Mouse (Mus musculus) liver, adult 2 months (tissue): ENCODE measurements around the gene Nfia.

Source experiments
- CTCF ChIP-seq: fragments of 200-500 bp; IDR thresholded peaks from 2 replicates; pipeline ENCODE4 v1.5.1; 2011; ENCODE audit warnings: low read depth, low read length, control low read depth
- POLR2A ChIP-seq: fragments of 200-500 bp; IDR thresholded peaks from 2 replicates; pipeline ENCODE4 v1.6.1; 2011; ENCODE audit warnings: low read length, control low read depth; ENCODE audit not compliant: insufficient read depth; ENCODE audit errors: extremely low read depth

DNA sequence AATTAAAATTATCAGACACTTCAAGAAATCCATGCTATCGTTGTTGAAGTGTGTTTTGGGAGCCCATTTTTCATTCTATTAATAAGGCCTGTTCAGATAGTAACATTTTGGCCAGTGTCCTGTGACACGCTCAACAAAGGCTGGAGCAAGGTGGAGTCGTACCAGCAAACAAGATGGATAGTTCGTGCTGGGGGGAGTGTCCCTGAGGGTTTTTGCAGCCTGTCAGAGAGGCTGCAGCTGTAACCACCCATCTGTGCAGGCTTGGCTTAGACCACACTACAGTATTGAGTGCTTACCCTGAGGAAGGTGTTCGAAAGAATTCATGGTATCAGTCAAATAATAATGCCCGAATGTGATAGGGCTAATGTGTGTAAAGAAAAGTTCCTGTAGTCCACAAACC is 139.6 kb downstream of the Nfia start:
- TF ChIP-seq CTCF (no peak), POLR2A (no peak)
